Mouse (Mus musculus) MEL (cell line): ENCODE measurements around the gene Pgam1. TPM values are rescaled to one million over a fixed set of nuclear protein-coding genes. Genes with fewer than 3 reads are reported as not detected.

ENCODE experiments used
- DNase-seq: peaks from one replicate; pipeline ENCODE4 v3.0.0; 2011; ENCODE audit warnings: low read depth, low spot score
- H3K27ac ChIP-seq: 2 replicates; pipeline ENCODE4 v1.5.1; 2012; ENCODE audit warnings: low read depth, mild to moderate bottlenecking, control low read depth, low read length, moderate library complexity; ENCODE audit not compliant: control insufficient read depth
- H3K27me3 ChIP-seq, 2 experiments: fragments of 150-350 bp in 1 of 2; sonication (generic) in 1 of 2; 2 replicates each; pipeline ENCODE4 v1.6.1; 2012; ENCODE audit warnings: low read length in 2 of 2, mild to moderate bottlenecking in 2 of 2, improper control_type of control experiment in 1 of 2, moderate library complexity in 1 of 2; ENCODE audit not compliant: insufficient read depth in 2 of 2, control insufficient read depth in 1 of 2
- H3K36me3 ChIP-seq, 2 experiments: 2 replicates each; pipeline ENCODE4 v1.6.1; 2012 to 2014; ENCODE audit warnings: low read length in 2 of 2, improper control_type of control experiment in 1 of 2, inconsistent platforms in 1 of 2, mild to moderate bottlenecking in 1 of 2; ENCODE audit not compliant: insufficient read depth in 2 of 2, control insufficient read depth in 1 of 2
- H3K4me1 ChIP-seq, 2 experiments: fragments of 150-350 bp in 1 of 2; sonication (generic) in 1 of 2; 2 replicates each; pipeline ENCODE4 v1.6.1; 2012; ENCODE audit warnings: low read length in 2 of 2, improper control_type of control experiment in 1 of 2, mild to moderate bottlenecking in 1 of 2; ENCODE audit not compliant: insufficient read depth in 2 of 2, control insufficient read depth in 1 of 2
- H3K4me3 ChIP-seq, 2 experiments: fragments of 150-350 bp in 1 of 2; sonication (generic) in 1 of 2; 2 replicates each; pipeline ENCODE4 v1.5.1; 2012; ENCODE audit warnings: low read depth in 2 of 2, low read length in 2 of 2, mild to moderate bottlenecking in 2 of 2, moderate library complexity in 2 of 2, control low read depth in 1 of 2, improper control_type of control experiment in 1 of 2; ENCODE audit not compliant: control insufficient read depth in 1 of 2, insufficient read depth in 1 of 2
- H3K79me2 ChIP-seq: 2 replicates; pipeline ENCODE4 v1.6.1; 2012; ENCODE audit warnings: mild to moderate bottlenecking, low read length, moderate library complexity; ENCODE audit not compliant: control insufficient read depth, poor library complexity, insufficient read depth
- H3K9ac ChIP-seq: 2 replicates; pipeline ENCODE4 v1.6.1; 2012; ENCODE audit warnings: low read depth, mild to moderate bottlenecking, control low read depth, low read length, moderate library complexity; ENCODE audit not compliant: control insufficient read depth, poor library complexity, severe bottlenecking
- H3K9me3 ChIP-seq: fragments of 150-350 bp; sonication (generic); replicated peaks from 2 replicates; pipeline ENCODE4 v1.6.1; 2012; ENCODE audit warnings: mild to moderate bottlenecking, low read length, improper control_type of control experiment, moderate library complexity; ENCODE audit not compliant: insufficient read depth
- CHD1 ChIP-seq: IDR thresholded peaks from 2 replicates; pipeline ENCODE4 v1.6.1; 2012; ENCODE audit warnings: low read depth, mild to moderate bottlenecking, inconsistent platforms, low read length, improper control_type of control experiment
- CHD2 ChIP-seq: IDR thresholded peaks from 2 replicates; pipeline ENCODE4 v1.6.1; 2011; ENCODE audit warnings: low read length, improper control_type of control experiment
- E2F4 ChIP-seq: IDR thresholded peaks from 2 replicates; pipeline ENCODE4 v1.6.1; 2011; ENCODE audit warnings: low read depth, low read length, improper control_type of control experiment, borderline replicate concordance
- ETS1 ChIP-seq: IDR thresholded peaks from 2 replicates; pipeline ENCODE4 v1.6.1; 2012; ENCODE audit warnings: low read depth, mild to moderate bottlenecking, inconsistent platforms, low read length, improper control_type of control experiment, moderate library complexity
- GATA1 ChIP-seq: IDR thresholded peaks from 2 replicates; pipeline ENCODE4 v1.6.1; 2011; ENCODE audit warnings: low read depth, low read length, improper control_type of control experiment
- KAT2A ChIP-seq: conservative IDR thresholded peaks from 2 replicates; pipeline ENCODE4 v1.6.1; 2012; ENCODE audit warnings: low read depth, low read length, improper control_type of control experiment, inconsistent platforms
- MAFK ChIP-seq: IDR thresholded peaks from 2 replicates; pipeline ENCODE4 v1.6.1; 2011; ENCODE audit warnings: low read depth, mild to moderate bottlenecking, low read length, improper control_type of control experiment, borderline replicate concordance
- MEF2A ChIP-seq: IDR thresholded peaks from 2 replicates; pipeline ENCODE4 v1.6.1; 2014; ENCODE audit warnings: low read depth, mild to moderate bottlenecking, inconsistent platforms, low read length, improper control_type of control experiment; ENCODE audit not compliant: poor library complexity, insufficient replicate concordance, severe bottlenecking; ENCODE audit errors: extremely low read depth
- MYB ChIP-seq: IDR thresholded peaks from 2 replicates; pipeline ENCODE4 v1.6.1; 2011; ENCODE audit warnings: mild to moderate bottlenecking, low read depth, low read length, improper control_type of control experiment
- NELFE ChIP-seq: IDR thresholded peaks from 2 replicates; pipeline ENCODE4 v1.6.1; 2011; ENCODE audit warnings: low read depth, low read length, improper control_type of control experiment
- POLR2A ChIP-seq, 2 experiments: IDR thresholded peaks; 2 replicates each; pipeline ENCODE4 v1.6.1; 2011 to 2012; ENCODE audit warnings: low read length in 2 of 2, mild to moderate bottlenecking in 2 of 2, control low read depth in 1 of 2, improper control_type of control experiment in 1 of 2, low read depth in 1 of 2, moderate library complexity in 1 of 2; ENCODE audit not compliant: control insufficient read depth in 1 of 2, insufficient read depth in 1 of 2, poor library complexity in 1 of 2
- RCOR1 ChIP-seq: IDR thresholded peaks from 2 replicates; pipeline ENCODE4 v1.6.1; 2012; ENCODE audit warnings: low read depth, mild to moderate bottlenecking, inconsistent platforms, low read length, improper control_type of control experiment
- TAL1 ChIP-seq: IDR thresholded peaks from 2 replicates; pipeline ENCODE4 v1.6.1; 2012; ENCODE audit warnings: mild to moderate bottlenecking, inconsistent platforms, low read length, moderate library complexity, mixed read lengths
- TBP ChIP-seq: IDR thresholded peaks from 2 replicates; pipeline ENCODE4 v1.8.0; 2011; ENCODE audit warnings: low read depth, low read length, improper control_type of control experiment
- ZMIZ1 ChIP-seq: IDR thresholded peaks from 2 replicates; pipeline ENCODE4 v1.6.1; 2012; ENCODE audit warnings: low read depth, mild to moderate bottlenecking, inconsistent platforms, low read length, improper control_type of control experiment, moderate library complexity
- ZNF384 ChIP-seq: IDR thresholded peaks from 2 replicates; pipeline ENCODE4 v1.6.1; 2012; ENCODE audit warnings: low read depth, mild to moderate bottlenecking, inconsistent platforms, low read length, improper control_type of control experiment
- polyA plus RNA-seq, 2 experiments: library from polyadenylated mRNA; stranded (reverse) in 1 of 2; unstranded in 1 of 2; fragments of >175 nt in 1 of 2; fragments of >200 nt in 1 of 2; gene quantifications; 2 replicates each; pipeline versions ENCODE4 v1.2.1 to v1.2.4; 2012; ENCODE audit warnings: low replicate concordance in 2 of 2, low read depth in 1 of 2; ENCODE audit not compliant: insufficient read length in 2 of 2, insufficient read depth in 1 of 2, missing spikeins in 1 of 2
- total RNA-seq: library from RNA; depleted of rRNA; stranded (reverse); fragments of 300-350 nt; gene quantifications from 2 replicates; pipeline ENCODE4 v1.2.3, GENCODE M21; 2012

Pgam1 gene
- total and polyA plus RNA-seq, 3 experiments = 220 to 756 (median 267) TPM

DNA sequence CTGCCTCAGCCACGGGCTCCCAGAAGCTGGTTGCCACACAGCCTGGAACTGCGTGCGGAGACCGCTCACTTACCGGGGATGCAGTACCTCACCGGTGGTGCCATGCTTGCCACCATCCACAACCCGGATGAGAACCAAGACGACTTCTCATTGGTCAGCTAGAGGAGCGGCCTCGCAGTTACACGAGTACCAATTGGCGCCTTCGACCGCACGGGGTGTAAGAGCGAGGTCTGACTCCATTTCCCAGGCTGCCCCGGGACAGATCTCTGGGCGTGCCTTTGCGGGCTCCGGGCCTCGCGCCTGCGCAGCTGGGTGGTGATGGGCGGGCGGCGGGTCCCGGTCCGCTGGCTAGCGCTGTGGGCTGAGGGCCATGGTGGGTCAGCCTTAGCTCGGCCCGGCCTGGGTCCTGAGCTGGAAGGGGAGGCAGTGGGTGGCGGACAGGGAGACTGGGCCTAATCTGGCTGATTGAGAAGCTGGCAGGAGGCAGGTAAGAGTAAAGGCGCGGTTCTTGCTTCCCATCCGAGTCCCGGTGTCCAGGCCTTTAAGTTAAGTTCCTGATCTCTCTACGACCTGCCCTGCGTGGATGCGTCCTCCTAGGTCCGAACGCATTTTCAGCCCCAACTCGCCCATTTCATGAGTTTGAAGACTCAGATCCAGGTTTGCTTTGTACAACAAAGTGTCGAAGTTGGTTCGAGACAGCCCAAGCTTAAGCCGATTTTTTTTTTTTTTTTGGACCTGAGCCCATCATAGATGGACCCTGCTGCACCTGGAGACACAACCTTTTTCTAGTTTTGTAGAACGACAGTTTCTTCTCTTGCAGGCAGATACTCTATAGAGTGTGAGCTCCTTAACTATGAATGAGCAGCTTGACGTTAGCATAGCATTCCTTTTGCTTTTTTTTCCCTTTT, 21.7 kb downstream of the Pgam1 start, which contains the start of the genes Exosc1 and Zdhhc16 (continued):
- TF ChIP-seq MEF2A = no peak
- no peak for TF ChIP-seq RCOR1

DNA sequence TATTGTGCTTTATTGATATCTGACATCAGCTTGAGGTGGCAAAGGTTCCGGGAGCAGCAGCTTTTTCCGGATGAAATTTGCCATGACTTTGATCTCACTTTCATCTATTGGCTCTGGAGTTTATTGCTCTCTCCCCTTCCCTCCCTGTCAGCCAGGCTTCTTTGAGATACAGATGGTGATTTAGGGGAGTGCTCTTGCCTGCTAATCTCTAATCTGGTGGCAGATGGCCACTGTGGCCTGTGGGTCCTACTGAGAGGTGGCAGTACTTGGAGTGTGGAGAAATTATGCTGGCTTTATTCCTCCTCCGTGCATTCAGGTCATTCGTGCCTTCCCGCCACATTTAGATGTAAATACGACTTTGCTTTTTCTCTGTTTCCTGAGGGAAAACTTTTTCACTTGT, 22.4 kb downstream of the Pgam1 start:
- H3K79me2 ChIP-seq = peaks cover 46% of the 10 kb centered on the region
- peaks cover 3 to 23% of the 10 kb centered on the region in 2 experiments for H3K36me3 ChIP-seq
- H3K4me1 ChIP-seq = peaks cover 4 to 15% of the 10 kb centered on the region in 2 experiments
- peak; percentile 59 for DNase-seq
- TF ChIP-seq MYB (no peak), KAT2A (no peak), ZNF384 (no peak), POLR2A (IDR thresholded peaks at IDR 0.05; ENCODE audit: control insufficient read depth in 1 of 2, insufficient read depth in 1 of 2, low read depth in 1 of 2, low read length in 2 of 2, poor library complexity in 1 of 2) (no peak), ZMIZ1 (peak; percentile 21; the same call in 1 of the 2 replicates), NELFE (no peak), TAL1 (peak; percentile 42), MAFK (no peak), CHD1 (no peak), GATA1 (peak; percentile 43; the same call in 1 of the 2 replicates), E2F4 (no peak), TBP (no peak), CHD2 (no peak)
- peak overlapping the region; percentile 78 for H3K9ac ChIP-seq
- no peak overlapping the region for H3K27ac ChIP-seq
- H3K27me3 ChIP-seq = no peaks in the 10 kb centered on the region
- H3K4me3 ChIP-seq = peak overlapping the region; percentile 75 to 81
- H3K9me3 ChIP-seq = no peaks in the 10 kb centered on the region

DNA sequence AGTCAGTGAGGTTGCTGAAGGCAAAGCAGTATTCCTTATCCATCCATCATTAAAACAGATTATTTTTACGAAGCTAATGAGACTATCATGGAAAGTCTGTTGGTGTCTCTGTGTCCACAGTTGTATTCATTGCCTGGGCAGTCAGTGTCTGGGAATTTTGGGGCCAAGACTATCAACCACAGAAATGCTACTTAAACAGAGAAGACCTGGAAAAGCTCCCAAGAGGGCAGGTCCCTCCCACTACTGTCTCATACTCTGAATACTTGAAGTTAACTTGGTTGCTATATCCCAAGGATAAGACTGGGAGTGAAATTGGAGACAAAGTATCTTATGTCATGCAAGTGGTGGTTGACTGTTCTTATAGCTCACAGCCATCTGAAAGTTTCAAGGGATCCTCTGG, 24.2 kb downstream of the Pgam1 start:
- Histone ChIP-seq H3K36me3 (peaks cover 11 to 23% of the 10 kb centered on the region in 2 experiments), H3K27ac (no peak overlapping the region)

More for the DNA sequence above, 24.2 kb downstream of the Pgam1 start:
- Histone ChIP-seq H3K4me1 (peaks cover 4 to 15% of the 10 kb centered on the region in 2 experiments), H3K9me3 (no peaks in the 10 kb centered on the region), H3K27me3 (no peaks in the 10 kb centered on the region), H3K9ac (no peak overlapping the region), H3K4me3 (no peak overlapping the region), H3K79me2 (peaks cover 39% of the 10 kb centered on the region)
- no peak for TF ChIP-seq CHD1
- no peak for TF ChIP-seq MAFK
- no peak for TF ChIP-seq TAL1
- TF ChIP-seq ETS1 = no peak
- DNase-seq = no peak
